Mouse (Mus musculus) ES-Bruce4 (cell line): ENCODE data around the gene Gtpbp1.

Experiments used
- CTCF ChIP-seq: IDR thresholded peaks from one replicate; pipeline ENCODE4 v1.8.1; 2011; ENCODE audit warnings: low read depth, low read length
- EP300 ChIP-seq: IDR thresholded peaks from 2 replicates; pipeline ENCODE4 v1.6.1; 2011; ENCODE audit warnings: low read depth, low read length; ENCODE audit not compliant: insufficient read depth
- POLR2A ChIP-seq: IDR thresholded peaks from one replicate; pipeline ENCODE4 v1.8.1; 2011; ENCODE audit warnings: low read length; ENCODE audit not compliant: insufficient read depth

- TF ChIP-seq CTCF (no peak), EP300 (no peak), POLR2A (no peak)
Measured at GRCm38 (mm10) chr15:79733640-79734039, 43.0 kb downstream of the Gtpbp1 start.
